Mouse (Mus musculus): Measurements from ENCODE around the gene Hist1h4d. TPM values are rescaled to one million over a fixed set of nuclear protein-coding genes. Genes with fewer than 3 reads are reported as not detected.
"Not testable (repeated sequence)": the region's sequence is repeated elsewhere in the genome, so short reads cannot be mapped to it uniquely, and the experiment has no call there.

The Hist1h4d gene
- total and polyA plus RNA-seq, 3 experiments, result 1.7 to 51.7 (median 47.3) TPM

GRCm38 (mm10) chr13:23591206-23591605 is 9.8 kb downstream of the Hist1h4d start:
- Histone ChIP-seq H3K4me1 (ENCODE audit: control insufficient read depth, insufficient read depth, low read length) (no peaks in the 10 kb centered on the region; the same call in 1 of the 2 replicates), H3K79me2 (replicated peaks; ENCODE audit: control insufficient read depth, insufficient read depth, low read length) (no peaks in the 10 kb centered on the region), H3K4me3 (no peak overlapping the region), H3K27me3 (ENCODE audit: control insufficient read depth, insufficient read depth, low read length) (no peaks in the 10 kb centered on the region), H3K27ac (no peak overlapping the region), H3K36me3 (ENCODE audit: control insufficient read depth, insufficient read depth, low read length) (no peaks in the 10 kb centered on the region), H3K9ac (ENCODE audit: low read depth, low read length) (no peak overlapping the region)
- intact Hi-C loops (cut with DNase I), result no loop called here
- WGBS, result 93% methylated on average over 7 of the region's 7 CpGs
- no peak for DNase-seq
- TF ChIP-seq EP300 (IDR thresholded peaks at IDR 0.05; ENCODE audit: insufficient read depth, low read depth, low read length) (no peak), CTCF (IDR thresholded peaks at IDR 0.05) (no peak), POLR2A (IDR thresholded peaks at IDR 0.05; ENCODE audit: insufficient read depth, low read depth, low read length) (no peak)

DNA sequence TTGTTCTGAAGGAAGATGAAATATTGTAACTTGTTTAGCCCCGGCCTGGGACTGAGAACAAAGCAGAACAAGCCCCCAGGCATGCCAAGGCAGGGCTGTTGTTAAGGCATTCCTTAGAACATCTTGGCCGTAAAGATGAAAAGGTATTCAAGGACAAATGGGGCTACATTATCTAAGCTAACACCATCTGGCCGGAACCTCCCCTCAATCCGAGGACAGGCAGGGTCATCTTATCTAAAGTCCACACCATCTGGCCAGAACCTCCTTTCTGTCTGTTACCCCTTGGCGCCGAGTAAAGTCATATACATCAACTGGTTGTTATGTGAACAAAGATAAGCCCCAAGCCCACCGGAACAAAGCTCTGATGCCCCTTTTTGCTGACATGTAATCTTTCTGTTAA is 10.5 kb downstream of the Hist1h4d start:
- DNase-seq; H3K79me2 ChIP-seq (replicated peaks; ENCODE audit: control insufficient read depth, insufficient read depth, low read length); H3K27me3 ChIP-seq (ENCODE audit: control insufficient read depth, insufficient read depth, low read length); intact Hi-C loops (cut with DNase I); H3K36me3 ChIP-seq (ENCODE audit: control insufficient read depth, insufficient read depth, low read length); H3K4me3 ChIP-seq; H3K9ac ChIP-seq (ENCODE audit: low read depth, low read length); H3K4me1 ChIP-seq (ENCODE audit: control insufficient read depth, insufficient read depth, low read length); H3K27ac ChIP-seq: not testable (repeated sequence)
- WGBS, result 71% methylated on average over 7 of the region's 7 CpGs

DNA sequence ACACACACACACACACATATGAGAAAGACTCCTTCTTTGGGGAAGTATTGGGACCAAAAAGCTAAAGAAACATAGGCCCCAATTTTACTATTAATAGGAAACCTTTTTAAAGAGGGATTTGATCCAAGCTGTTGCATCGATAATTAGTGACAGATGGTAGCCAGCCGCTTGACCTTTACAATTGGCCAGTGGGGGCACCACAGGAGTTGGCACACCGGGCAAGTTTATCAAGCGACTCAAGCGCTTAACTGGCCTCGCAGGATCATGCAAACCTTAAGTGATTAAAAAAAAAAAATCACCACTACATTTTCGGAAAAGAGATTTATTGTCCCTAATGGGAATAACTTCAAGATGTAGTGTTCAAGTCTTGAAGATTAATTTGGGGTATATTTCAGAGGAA is 11.2 kb downstream of the Hist1h4d start:
- no peak overlapping the region for H3K27ac ChIP-seq
- no peak overlapping the region for H3K4me3 ChIP-seq
- no peaks in the 10 kb centered on the region for H3K79me2 ChIP-seq (replicated peaks; ENCODE audit: control insufficient read depth, insufficient read depth, low read length)
- intact Hi-C loops (cut with DNase I), result no loop called here
- H3K36me3 ChIP-seq (ENCODE audit: control insufficient read depth, insufficient read depth, low read length), result no peaks in the 10 kb centered on the region
- no peaks in the 10 kb centered on the region for H3K27me3 ChIP-seq (ENCODE audit: control insufficient read depth, insufficient read depth, low read length)
- TF ChIP-seq CTCF (IDR thresholded peaks at IDR 0.05), result no peak
- TF ChIP-seq EP300 (IDR thresholded peaks at IDR 0.05; ENCODE audit: insufficient read depth, low read depth, low read length), result no peak
- TF ChIP-seq POLR2A (IDR thresholded peaks at IDR 0.05; ENCODE audit: insufficient read depth, low read depth, low read length), result no peak
- no peaks in the 10 kb centered on the region; the same call in 1 of the 2 replicates for H3K4me1 ChIP-seq (ENCODE audit: control insufficient read depth, insufficient read depth, low read length)
- WGBS, result 71% methylated on average over 7 of the region's 7 CpGs
- DNase-seq, result no peak
- H3K9ac ChIP-seq (ENCODE audit: low read depth, low read length), result no peak overlapping the region

DNA sequence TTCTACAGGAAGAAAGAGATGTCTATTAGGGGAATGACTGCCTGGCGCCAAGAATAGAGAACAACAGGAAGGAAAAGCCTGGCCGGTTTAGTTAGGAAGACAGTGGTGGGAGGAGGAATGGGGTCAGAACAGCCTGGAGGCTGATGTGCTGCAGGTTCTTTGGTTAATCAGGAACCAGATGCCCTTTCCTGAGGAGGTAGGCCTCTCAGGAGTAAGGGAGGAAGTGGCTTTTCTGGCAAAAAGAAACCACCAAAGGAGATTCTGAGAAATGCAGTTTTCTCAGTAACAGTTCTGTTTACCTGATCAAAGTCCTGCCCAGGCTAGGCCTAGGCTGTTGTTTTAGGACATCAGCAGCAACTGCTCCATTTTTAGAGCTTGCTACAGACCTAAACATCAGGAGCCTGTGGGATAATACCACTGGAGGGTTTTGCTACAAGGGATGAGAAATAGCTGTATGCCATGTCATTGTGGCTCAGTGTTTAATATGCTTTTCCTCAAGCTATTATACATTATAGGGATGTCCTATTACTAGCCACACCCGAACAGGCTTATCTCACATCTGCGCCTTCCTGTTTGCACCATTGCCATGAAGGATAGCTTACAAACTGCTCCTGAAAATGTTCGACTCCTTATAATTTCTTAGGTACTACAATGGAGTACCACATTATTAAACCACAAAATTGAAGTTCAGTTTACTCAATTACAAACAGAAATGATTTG is 11.8 kb downstream of the Hist1h4d start:
- Histone ChIP-seq H3K4me3 (no peak overlapping the region), H3K27ac (no peak overlapping the region), H3K9ac (ENCODE audit: low read depth, low read length) (no peak overlapping the region), H3K36me3 (ENCODE audit: control insufficient read depth, insufficient read depth, low read length) (no peaks in the 10 kb centered on the region), H3K27me3 (ENCODE audit: control insufficient read depth, insufficient read depth, low read length) (no peaks in the 10 kb centered on the region), H3K4me1 (ENCODE audit: control insufficient read depth, insufficient read depth, low read length) (no peaks in the 10 kb centered on the region; the same call in 1 of the 2 replicates), H3K79me2 (replicated peaks; ENCODE audit: control insufficient read depth, insufficient read depth, low read length) (no peaks in the 10 kb centered on the region)
- TF ChIP-seq EP300 (IDR thresholded peaks at IDR 0.05; ENCODE audit: insufficient read depth, low read depth, low read length) (no peak), CTCF (IDR thresholded peaks at IDR 0.05) (no peak), POLR2A (IDR thresholded peaks at IDR 0.05; ENCODE audit: insufficient read depth, low read depth, low read length) (no peak)
- DNase-seq, result no peak
- WGBS, result 42% methylated on average over 5 of the region's 5 CpGs
- intact Hi-C loops (cut with DNase I), result no loop called here

DNA sequence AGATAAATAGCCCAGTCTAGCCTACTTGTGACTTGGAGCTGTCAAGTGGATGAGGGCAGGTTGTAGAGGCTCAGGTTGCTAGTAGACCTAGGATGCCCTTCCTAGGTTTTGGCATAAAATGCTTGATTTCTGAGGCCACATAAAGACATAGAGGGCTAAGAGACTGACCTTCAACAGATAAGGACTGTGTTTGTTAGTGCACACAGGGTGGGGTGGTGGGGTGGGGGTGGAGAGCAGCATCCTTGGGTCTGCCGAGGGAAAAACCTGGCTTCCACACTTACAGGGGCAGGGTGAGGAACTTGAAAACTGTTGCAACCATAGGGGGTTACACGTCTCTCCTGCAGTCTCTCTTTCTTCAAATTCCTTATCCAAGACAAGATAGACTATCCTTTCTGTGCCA is 13.8 kb downstream of the Hist1h4d start:
- no peak overlapping the region for H3K4me3 ChIP-seq
- H3K79me2 ChIP-seq (replicated peaks; ENCODE audit: control insufficient read depth, insufficient read depth, low read length), result no peaks in the 10 kb centered on the region
- TF ChIP-seq CTCF (IDR thresholded peaks at IDR 0.05) (no peak), EP300 (IDR thresholded peaks at IDR 0.05; ENCODE audit: insufficient read depth, low read depth, low read length) (no peak), POLR2A (IDR thresholded peaks at IDR 0.05; ENCODE audit: insufficient read depth, low read depth, low read length) (no peak)
- H3K27ac ChIP-seq, result no peak overlapping the region
- no peaks in the 10 kb centered on the region for H3K27me3 ChIP-seq (ENCODE audit: control insufficient read depth, insufficient read depth, low read length)
- 76% methylated on average over 2 of the region's 2 CpGs for WGBS
- intact Hi-C loops (cut with DNase I), result no loop called here
- no peaks in the 10 kb centered on the region; the same call in 1 of the 2 replicates for H3K4me1 ChIP-seq (ENCODE audit: control insufficient read depth, insufficient read depth, low read length)
- H3K36me3 ChIP-seq (ENCODE audit: control insufficient read depth, insufficient read depth, low read length), result no peaks in the 10 kb centered on the region
- no peak for DNase-seq
- H3K9ac ChIP-seq (ENCODE audit: low read depth, low read length), result no peak overlapping the region

DNA sequence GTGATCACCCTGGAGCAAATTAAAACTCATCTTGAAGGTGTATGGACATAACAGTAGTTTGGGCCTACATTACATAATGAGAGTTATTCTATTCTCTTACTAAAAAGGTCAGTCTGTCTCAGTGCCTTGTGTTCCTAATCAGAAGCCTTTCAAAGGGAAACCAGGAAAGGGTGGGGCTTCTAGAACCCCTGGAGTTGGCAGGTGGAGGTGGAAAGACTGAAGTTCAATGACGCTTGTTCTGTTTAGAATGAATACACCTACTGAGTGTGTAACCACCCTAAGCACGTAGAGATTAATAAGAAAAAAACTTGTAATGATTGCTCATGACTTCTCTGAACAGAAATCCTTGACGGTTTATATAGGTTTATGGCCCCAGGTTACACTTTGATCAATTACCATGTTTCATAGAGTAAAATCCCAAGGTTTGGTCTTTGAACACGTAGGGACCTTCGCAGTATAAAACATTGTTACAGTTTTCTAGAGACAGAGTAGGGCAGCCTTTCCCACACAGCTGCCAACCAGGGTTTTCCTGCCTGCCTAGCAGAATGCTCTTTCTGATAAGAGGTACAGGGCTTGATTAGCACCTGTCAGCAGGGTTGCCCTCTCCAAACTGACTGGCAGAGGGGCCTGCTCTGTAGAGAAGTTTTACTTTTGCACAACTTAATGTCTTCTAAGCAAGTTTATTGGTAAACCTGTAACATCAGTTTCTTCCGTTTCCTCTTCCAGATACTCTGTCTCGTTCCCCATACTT is 14.4 kb downstream of the Hist1h4d start:
- 77% methylated on average over 7 of the region's 7 CpGs for WGBS
- H3K79me2 ChIP-seq (replicated peaks; ENCODE audit: control insufficient read depth, insufficient read depth, low read length), result no peaks in the 10 kb centered on the region
- no peak overlapping the region for H3K9ac ChIP-seq (ENCODE audit: low read depth, low read length)
- H3K27ac ChIP-seq, result no peak overlapping the region
- no peak overlapping the region for H3K4me3 ChIP-seq
- intact Hi-C loops (cut with DNase I), result no loop called here
- TF ChIP-seq POLR2A (IDR thresholded peaks at IDR 0.05; ENCODE audit: insufficient read depth, low read depth, low read length), result no peak
- no peak for TF ChIP-seq CTCF (IDR thresholded peaks at IDR 0.05)
- TF ChIP-seq EP300 (IDR thresholded peaks at IDR 0.05; ENCODE audit: insufficient read depth, low read depth, low read length), result no peak
- H3K36me3 ChIP-seq (ENCODE audit: control insufficient read depth, insufficient read depth, low read length), result no peaks in the 10 kb centered on the region
- DNase-seq, result no peak
- no peaks in the 10 kb centered on the region; the same call in 1 of the 2 replicates for H3K4me1 ChIP-seq (ENCODE audit: control insufficient read depth, insufficient read depth, low read length)
- no peaks in the 10 kb centered on the region for H3K27me3 ChIP-seq (ENCODE audit: control insufficient read depth, insufficient read depth, low read length)

Measured in heart, adult 2 months (tissue).